In the genomic region with DNA sequence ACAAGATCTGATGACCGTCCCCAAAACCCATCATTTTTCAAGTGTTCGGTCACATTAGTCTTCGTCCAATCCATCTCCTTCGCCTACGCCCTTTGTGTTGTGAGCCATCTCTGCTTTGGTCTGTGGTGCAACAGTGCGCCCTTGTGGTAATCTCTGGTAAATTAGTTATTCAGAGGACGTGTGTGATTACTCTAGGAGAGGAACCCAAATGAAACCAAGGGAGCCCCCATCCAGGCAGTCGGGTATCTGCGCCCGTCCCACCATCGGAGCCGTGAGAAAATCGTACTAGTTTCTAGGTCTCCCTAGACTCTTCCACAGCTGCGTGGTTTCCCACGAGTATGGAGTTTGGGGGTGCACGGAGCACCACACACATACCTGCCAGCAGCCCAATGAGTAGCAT, we compare ENCODE assay signal across 8 mouse cellular contexts. TPM values are rescaled to one million over a fixed set of nuclear protein-coding genes. Genes with fewer than 3 reads are reported as not detected.
DNase-seq lines count a peak whose midpoint lies in the region.

No protein-coding gene starts in this region.

- intact Hi-C loops in heart, postnatal 25 days (cut with DNase I) = loop anchor here (10.0 kb wide), 2 partner anchors 171 to 1011 kb away; partner anchors contain the start of genes Zfp667 and Zfp954

- peak; percentile 58 to 75 for DNase-seq in heart, adult 18-20 months
- no peak for DNase-seq in heart, postnatal 25 days (ENCODE audit: low spot score)
- peak; percentile 77 to 79 for DNase-seq in B cell, adult 2 months
- DNase-seq in adrenal gland, adult 18-20 months (ENCODE audit: low spot score in 2 of 2) = peak; percentile 38 to 40
- peak; percentile 11 for DNase-seq in embryo, embryonic 9.5 days (ENCODE audit: extremely low spot score)
- peak; percentile 72 for DNase-seq in layer of hippocampus, adult 9-10 months (ENCODE audit: low spot score)
- DNase-seq in retina, adult 2 months (ENCODE audit: low read depth, low spot score) = peak; percentile 39
- no peak for DNase-seq in urinary bladder, postnatal 25 days (ENCODE audit: low spot score)

RNA-seq across cellular contexts. Expression of gene Clcn4, which starts 5.1 kb away (rescaled TPM):
- 10 to 100 TPM; 53.4 to 57.5 TPM for total RNA-seq in heart, adult 18-20 months (2021)
- total RNA-seq in heart, postnatal 25 days (2021) = 10 to 100 TPM; 51.0 to 58.5 TPM
- total RNA-seq in adrenal gland, adult 18-20 months (2021) = 10 to 100 TPM; 50.8 to 78.4 TPM

RNA-seq across cellular contexts. Expression of gene Gm45844, which starts 17.5 kb away (rescaled TPM):
- total RNA-seq in heart, adult 18-20 months (2021) = 1 to 10 TPM; 1.8 to 2.3 TPM
- 1 to 10 TPM in 1 of 2 experiments, under 1 TPM in 1; 0.78 to 2.3 TPM for total RNA-seq in heart, postnatal 25 days (2021)
- total RNA-seq in adrenal gland, adult 18-20 months (2021) = 1 to 10 TPM; 3.0 to 4.0 TPM

RNA-seq across cellular contexts. Expression of gene Vmn2r30, which starts 41.8 kb away (rescaled TPM):
- not detected for total RNA-seq in heart, adult 18-20 months (2021)
- not detected for total RNA-seq in heart, postnatal 25 days (2021)
- total RNA-seq in adrenal gland, adult 18-20 months (2021) = under 1 TPM in 1 of 2 experiments, not detected in 1; 0.07 TPM

RNA-seq across cellular contexts. Expression of gene Vmn2r29, which starts 48.5 kb away (rescaled TPM):
- total RNA-seq in heart, adult 18-20 months (2021) = under 1 TPM in 1 of 2 experiments, not detected in 1; 0.26 TPM
- total RNA-seq in heart, postnatal 25 days (2021) = under 1 TPM in 1 of 2 experiments, not detected in 1; 0.16 TPM
- 1 to 10 TPM in 1 of 2 experiments, under 1 TPM in 1; 0.80 to 1.3 TPM for total RNA-seq in adrenal gland, adult 18-20 months (2021)

Comparison
In these comparisons a context has a peak if more than half of its experiments do, and no peak if none do; other contexts are left out.
1. DNase-seq: peak in heart, adult 18-20 months (2 of 2), B cell, adult 2 months (2 of 2), adrenal gland, adult 18-20 months (2 of 2), embryo, embryonic 9.5 days (single experiment), layer of hippocampus, adult 9-10 months (single experiment) and retina, adult 2 months (single experiment); none in heart, postnatal 25 days (single experiment) and urinary bladder, postnatal 25 days (single experiment).